Mouse (Mus musculus): ENCODE data around the gene Stx8.

DNA sequence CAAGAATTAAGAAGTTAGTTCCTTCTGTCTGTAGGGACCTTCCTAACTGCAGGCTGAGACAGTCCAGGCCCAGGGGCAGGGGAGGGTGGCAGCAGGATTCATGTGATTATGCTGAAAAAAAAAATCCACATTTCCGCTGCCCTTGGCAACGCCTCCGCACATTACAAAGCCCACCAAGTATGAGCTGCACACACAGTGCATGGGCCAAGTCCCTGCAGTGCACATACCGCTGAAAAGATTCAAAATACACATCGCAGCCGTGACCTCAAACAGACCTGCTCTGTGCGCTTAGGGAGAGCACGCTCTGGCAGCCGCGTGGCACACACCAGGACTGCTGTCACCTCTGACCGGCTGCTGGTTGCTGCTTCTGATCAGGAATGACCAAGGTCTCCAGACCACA is 250.0 kb downstream of the Stx8 start:
- TF ChIP-seq CTCF (IDR thresholded peaks at IDR 0.05; ENCODE audit: low read depth) (no peak), EP300 (optimal IDR thresholded peaks at IDR 0.05) (no peak)

Measured in stomach, postnatal 0 days (tissue).